Mouse (Mus musculus): ENCODE results near the gene Kcnj5. TPM values are rescaled to one million over a fixed set of nuclear protein-coding genes. Genes with fewer than 3 reads are reported as not detected.

Gene Kcnj5
- polyA plus RNA-seq, 1 experiment from 2014 or later = 21.1 TPM

DNA sequence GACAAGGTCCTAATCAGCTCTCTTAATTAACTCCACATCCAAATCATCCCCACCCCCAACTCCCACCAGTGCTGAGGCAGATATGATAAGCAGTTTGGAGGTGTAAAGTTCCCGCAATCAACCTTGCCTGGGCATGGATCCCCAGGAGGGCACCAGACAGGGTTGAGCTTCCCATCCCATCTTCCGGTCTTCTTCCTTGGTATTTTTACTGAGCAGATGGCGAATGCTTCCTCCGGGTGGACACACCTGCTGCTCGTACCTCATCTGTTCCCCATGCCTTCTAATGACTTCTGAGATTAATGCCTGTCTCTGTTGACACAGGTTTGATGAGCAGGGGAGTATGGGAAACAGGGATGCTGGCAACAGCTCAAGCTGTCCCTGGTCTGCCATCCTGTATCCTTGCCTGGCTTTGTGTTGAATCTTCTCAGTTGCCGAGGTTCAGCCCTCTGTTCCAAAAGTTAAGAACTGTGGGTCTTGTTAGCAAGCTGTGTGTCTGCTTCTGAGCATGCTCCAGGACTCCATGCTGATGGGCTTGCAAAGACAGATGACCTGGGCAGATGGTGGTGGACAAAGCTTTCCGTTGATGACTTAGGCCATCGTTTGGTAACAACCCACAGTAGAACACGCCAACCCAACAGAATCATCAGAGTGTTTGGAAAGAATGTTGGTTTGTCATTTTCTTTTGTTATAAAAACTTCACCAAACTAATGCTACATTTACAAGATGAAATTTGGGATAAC lies 48.9 kb downstream of the Kcnj5 start:
- H3K9ac ChIP-seq (ENCODE audit: low read length) = no peak overlapping the region
- H3K27ac ChIP-seq (replicated peaks in 1 of 2; ENCODE audit: control insufficient read depth in 1 of 2, insufficient read depth in 1 of 2, low read depth in 2 of 2, low read length in 2 of 2) = no peak overlapping the region
- WGBS = 79% methylated on average over 9 of the region's 9 CpGs
- H3K4me1 ChIP-seq (ENCODE audit: control insufficient read depth in 2 of 2, insufficient read depth in 2 of 2, low read length in 2 of 2) = peaks cover 6 to 9% of the 10 kb centered on the region in 2 experiments
- H3K4me2 ChIP-seq (ENCODE audit: low read length) = no peak overlapping the region
- H3K9me3 ChIP-seq (ENCODE audit: control insufficient read depth, low read length) = no peaks in the 10 kb centered on the region
- no peaks in the 10 kb centered on the region for H3K27me3 ChIP-seq (ENCODE audit: control insufficient read depth, insufficient read depth, low read length)
- H3K4me3 ChIP-seq (ENCODE audit: control insufficient read depth in 1 of 2, insufficient read depth in 1 of 2, low read depth in 1 of 2, low read length in 2 of 2) = no peak overlapping the region
- no peak for ATAC-seq (ENCODE audit: insufficient number of reproducible peaks, insufficient read depth, low FRiP score, low read depth)
- H3K36me3 ChIP-seq (ENCODE audit: control insufficient read depth, insufficient read depth, low read length) = no peaks in the 10 kb centered on the region

DNA sequence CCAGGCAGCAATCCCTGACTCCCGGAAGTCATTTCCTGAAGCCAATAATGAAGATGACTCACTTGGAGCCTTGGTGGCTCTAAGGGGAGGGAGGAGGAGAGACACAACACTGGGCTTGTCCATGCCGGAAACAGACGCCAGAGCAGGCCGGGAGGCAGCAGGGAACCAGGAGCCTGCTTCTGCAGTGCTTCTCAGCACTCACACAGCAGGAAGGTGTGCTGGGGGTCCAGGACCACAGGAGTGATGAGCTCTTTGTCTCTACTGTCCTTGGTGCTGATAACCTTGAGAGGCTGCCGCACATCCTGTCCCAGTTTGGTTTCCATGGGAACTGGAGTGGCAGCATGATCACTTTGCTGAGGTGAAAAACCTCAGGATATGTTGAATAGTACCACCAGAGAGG lies 51.5 kb downstream of the Kcnj5 start:
- Histone ChIP-seq H3K4me1 (ENCODE audit: control insufficient read depth in 2 of 2, insufficient read depth in 2 of 2, low read length in 2 of 2) (peaks cover 6 to 9% of the 10 kb centered on the region in 2 experiments), H3K4me3 (ENCODE audit: control insufficient read depth in 1 of 2, insufficient read depth in 1 of 2, low read depth in 1 of 2, low read length in 2 of 2) (no peak overlapping the region), H3K9me3 (ENCODE audit: control insufficient read depth, low read length) (no peaks in the 10 kb centered on the region), H3K36me3 (ENCODE audit: control insufficient read depth, insufficient read depth, low read length) (no peaks in the 10 kb centered on the region), H3K4me2 (ENCODE audit: low read length) (no peak overlapping the region), H3K27me3 (ENCODE audit: control insufficient read depth, insufficient read depth, low read length) (no peaks in the 10 kb centered on the region), H3K27ac (replicated peaks in 1 of 2; ENCODE audit: control insufficient read depth in 1 of 2, insufficient read depth in 1 of 2, low read depth in 2 of 2, low read length in 2 of 2) (no peak overlapping the region; a peak in 1 of 4 replicates), H3K9ac (ENCODE audit: low read length) (no peak overlapping the region)
- 13% methylated on average over 5 of the region's 5 CpGs for WGBS
- ATAC-seq (ENCODE audit: insufficient number of reproducible peaks, insufficient read depth, low FRiP score, low read depth) = peak; percentile 56

GRCm38 (mm10) chr9:32291618-32292017 lies 52.5 kb downstream of the Kcnj5 start:
- peaks cover 6 to 9% of the 10 kb centered on the region in 2 experiments for H3K4me1 ChIP-seq (ENCODE audit: control insufficient read depth in 2 of 2, insufficient read depth in 2 of 2, low read length in 2 of 2)
- 50% methylated on average over 7 of the region's 7 CpGs for WGBS
- H3K4me2 ChIP-seq (ENCODE audit: low read length) = no peak overlapping the region
- ATAC-seq (ENCODE audit: insufficient number of reproducible peaks, insufficient read depth, low FRiP score, low read depth) = no peak
- no peaks in the 10 kb centered on the region for H3K36me3 ChIP-seq (ENCODE audit: control insufficient read depth, insufficient read depth, low read length)
- H3K27ac ChIP-seq (replicated peaks in 1 of 2; ENCODE audit: control insufficient read depth in 1 of 2, insufficient read depth in 1 of 2, low read depth in 2 of 2, low read length in 2 of 2) = no peak overlapping the region
- H3K9ac ChIP-seq (ENCODE audit: low read length) = no peak overlapping the region
- no peaks in the 10 kb centered on the region for H3K27me3 ChIP-seq (ENCODE audit: control insufficient read depth, insufficient read depth, low read length)
- no peaks in the 10 kb centered on the region for H3K9me3 ChIP-seq (ENCODE audit: control insufficient read depth, low read length)
- no peak overlapping the region for H3K4me3 ChIP-seq (ENCODE audit: control insufficient read depth in 1 of 2, insufficient read depth in 1 of 2, low read depth in 1 of 2, low read length in 2 of 2)

DNA sequence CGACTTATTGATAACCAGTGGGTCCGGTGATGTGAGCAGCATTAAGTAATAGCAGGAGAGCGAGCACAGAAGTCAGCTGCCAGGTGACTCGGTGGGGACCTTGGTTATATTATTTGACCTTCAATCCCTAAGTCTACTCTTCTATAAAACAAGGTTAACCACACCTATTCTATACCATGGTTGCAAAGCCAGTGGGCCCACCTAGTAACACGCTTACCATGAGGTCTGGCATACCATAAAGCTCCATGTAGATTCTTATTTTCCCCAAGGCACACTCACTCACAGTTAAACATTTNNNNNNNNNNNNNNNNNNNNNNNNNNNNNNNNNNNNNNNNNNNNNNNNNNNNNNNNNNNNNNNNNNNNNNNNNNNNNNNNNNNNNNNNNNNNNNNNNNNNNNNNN lies 60.6 kb downstream of the Kcnj5 start:
- no peak for ATAC-seq (ENCODE audit: insufficient number of reproducible peaks, insufficient read depth, low FRiP score, low read depth)
- 89% methylated on average over 5 of the region's 5 CpGs for WGBS
- no peak overlapping the region for H3K27ac ChIP-seq (replicated peaks in 1 of 2; ENCODE audit: control insufficient read depth in 1 of 2, insufficient read depth in 1 of 2, low read depth in 2 of 2, low read length in 2 of 2)
- H3K4me3 ChIP-seq (ENCODE audit: control insufficient read depth in 1 of 2, insufficient read depth in 1 of 2, low read depth in 1 of 2, low read length in 2 of 2) = no peak overlapping the region
- H3K27me3 ChIP-seq (ENCODE audit: control insufficient read depth, insufficient read depth, low read length) = no peaks in the 10 kb centered on the region
- H3K4me1 ChIP-seq (ENCODE audit: control insufficient read depth in 2 of 2, insufficient read depth in 2 of 2, low read length in 2 of 2) = peaks cover 0 to 3% of the 10 kb centered on the region in 2 experiments; a peak in 1 of 4 replicates
- H3K9ac ChIP-seq (ENCODE audit: low read length) = no peak overlapping the region
- H3K36me3 ChIP-seq (ENCODE audit: control insufficient read depth, insufficient read depth, low read length) = no peaks in the 10 kb centered on the region
- no peak overlapping the region for H3K4me2 ChIP-seq (ENCODE audit: low read length)
- H3K9me3 ChIP-seq (ENCODE audit: control insufficient read depth, low read length) = no peaks in the 10 kb centered on the region

DNA sequence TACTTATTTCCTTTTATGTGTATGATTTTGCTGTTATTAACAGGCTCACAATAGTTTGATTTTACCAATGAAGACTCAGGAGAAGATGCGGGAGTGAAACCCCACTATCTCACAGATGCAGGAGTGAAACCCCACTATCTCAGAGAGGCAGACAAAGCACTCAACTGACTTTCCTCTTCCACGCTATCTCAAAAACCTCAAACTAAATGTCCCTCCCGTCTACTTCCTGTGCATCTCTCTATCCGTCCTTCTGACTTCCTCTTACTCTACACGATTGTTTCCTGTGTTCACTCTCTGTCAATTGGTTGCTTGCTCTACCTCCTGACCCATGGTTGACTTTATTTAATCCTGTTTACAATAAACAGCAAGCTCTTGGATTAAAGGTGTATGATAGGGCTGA lies 63.7 kb downstream of the Kcnj5 start:
- Histone ChIP-seq H3K4me2 (ENCODE audit: low read length) (no peak overlapping the region), H3K9me3 (ENCODE audit: control insufficient read depth, low read length) (no peaks in the 10 kb centered on the region), H3K36me3 (ENCODE audit: control insufficient read depth, insufficient read depth, low read length) (no peaks in the 10 kb centered on the region), H3K9ac (ENCODE audit: low read length) (no peak overlapping the region), H3K4me3 (ENCODE audit: control insufficient read depth in 1 of 2, insufficient read depth in 1 of 2, low read depth in 1 of 2, low read length in 2 of 2) (no peak overlapping the region), H3K27ac (replicated peaks in 1 of 2; ENCODE audit: control insufficient read depth in 1 of 2, insufficient read depth in 1 of 2, low read depth in 2 of 2, low read length in 2 of 2) (no peak overlapping the region), H3K4me1 (ENCODE audit: control insufficient read depth in 2 of 2, insufficient read depth in 2 of 2, low read length in 2 of 2) (peaks cover 0 to 3% of the 10 kb centered on the region in 2 experiments; a peak in 1 of 4 replicates), H3K27me3 (ENCODE audit: control insufficient read depth, insufficient read depth, low read length) (no peaks in the 10 kb centered on the region)
- 56% methylated on average over 5 of the region's 5 CpGs for WGBS
- no peak for ATAC-seq (ENCODE audit: insufficient number of reproducible peaks, insufficient read depth, low FRiP score, low read depth)

GRCm38 (mm10) chr9:32279789-32280188 lies 64.4 kb downstream of the Kcnj5 start:
- Histone ChIP-seq H3K36me3 (ENCODE audit: control insufficient read depth, insufficient read depth, low read length) (no peaks in the 10 kb centered on the region), H3K27ac (replicated peaks in 1 of 2; ENCODE audit: control insufficient read depth in 1 of 2, insufficient read depth in 1 of 2, low read depth in 2 of 2, low read length in 2 of 2) (no peak overlapping the region), H3K4me3 (ENCODE audit: control insufficient read depth in 1 of 2, insufficient read depth in 1 of 2, low read depth in 1 of 2, low read length in 2 of 2) (no peak overlapping the region), H3K9me3 (ENCODE audit: control insufficient read depth, low read length) (no peaks in the 10 kb centered on the region), H3K27me3 (ENCODE audit: control insufficient read depth, insufficient read depth, low read length) (no peaks in the 10 kb centered on the region), H3K4me2 (ENCODE audit: low read length) (no peak overlapping the region), H3K9ac (ENCODE audit: low read length) (no peak overlapping the region), H3K4me1 (ENCODE audit: control insufficient read depth in 2 of 2, insufficient read depth in 2 of 2, low read length in 2 of 2) (peaks cover 0 to 3% of the 10 kb centered on the region in 2 experiments; a peak in 1 of 4 replicates)
- 60% methylated on average over 3 of the region's 3 CpGs for WGBS
- no peak for ATAC-seq (ENCODE audit: insufficient number of reproducible peaks, insufficient read depth, low FRiP score, low read depth)

- Histone ChIP-seq H3K9me3 (ENCODE audit: control insufficient read depth, low read length) (0 out of 2 replicates have a peak, but pooled peaks cover 2% of the 10 kb centered on the region), H3K27me3 (ENCODE audit: control insufficient read depth, insufficient read depth, low read length) (no peaks in the 10 kb centered on the region), H3K36me3 (ENCODE audit: control insufficient read depth, insufficient read depth, low read length) (no peaks in the 10 kb centered on the region), H3K9ac (ENCODE audit: low read length) (no peak overlapping the region), H3K4me3 (ENCODE audit: control insufficient read depth in 1 of 2, insufficient read depth in 1 of 2, low read depth in 1 of 2, low read length in 2 of 2) (no peak overlapping the region), H3K27ac (replicated peaks in 1 of 2; ENCODE audit: control insufficient read depth in 1 of 2, insufficient read depth in 1 of 2, low read depth in 2 of 2, low read length in 2 of 2) (no peak overlapping the region), H3K4me2 (ENCODE audit: low read length) (no peak overlapping the region), H3K4me1 (ENCODE audit: control insufficient read depth in 2 of 2, insufficient read depth in 2 of 2, low read length in 2 of 2) (peaks cover 0 to 3% of the 10 kb centered on the region in 2 experiments; a peak in 1 of 4 replicates)
- 95% methylated on average over 5 of the region's 5 CpGs for WGBS
- no peak for ATAC-seq (ENCODE audit: insufficient number of reproducible peaks, insufficient read depth, low FRiP score, low read depth)
These were observed 66.1 kb downstream of the Kcnj5 start for GRCm38 (mm10) chr9:32278052-32278451.
